Mouse (Mus musculus) CD4-positive, CD25-positive, alpha-beta regulatory T cell, adult 2 months (primary cell): ENCODE results near the gene Wfdc11.
"Not testable (repeated sequence)": the region's sequence is repeated elsewhere in the genome, so short reads cannot be mapped to it uniquely, and the experiment has no call there.

Experiments
- DNase-seq: peaks from one replicate; pipeline ENCODE4 v3.0.0-alpha.2; 2012; ENCODE audit warnings: low read depth, low spot score

Wfdc11 gene

DNA sequence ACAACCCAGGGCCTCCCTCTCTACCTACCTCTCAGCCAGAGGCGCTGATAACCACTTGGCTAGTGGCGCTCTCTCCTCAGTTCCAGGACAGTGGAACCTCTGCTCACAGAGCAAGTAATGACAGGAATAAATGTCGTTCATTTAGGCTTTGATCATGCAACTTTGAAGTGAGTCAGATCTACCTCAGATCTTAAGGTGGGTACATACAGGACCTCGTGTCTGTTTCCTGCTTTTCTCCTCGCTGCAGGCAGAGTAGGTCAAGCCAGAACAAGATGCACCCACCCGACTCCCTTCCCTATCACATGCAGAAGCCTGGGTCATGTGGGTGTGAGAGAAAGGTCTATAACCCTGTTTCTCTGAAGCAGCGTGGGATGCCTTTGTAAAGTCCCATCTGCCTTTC lies at the start of gene Wfdc11:
Wfdc11 (minus strand) TSS at position 101 of the 400 bp plus-strand sequence.
- no peak for DNase-seq

DNA sequence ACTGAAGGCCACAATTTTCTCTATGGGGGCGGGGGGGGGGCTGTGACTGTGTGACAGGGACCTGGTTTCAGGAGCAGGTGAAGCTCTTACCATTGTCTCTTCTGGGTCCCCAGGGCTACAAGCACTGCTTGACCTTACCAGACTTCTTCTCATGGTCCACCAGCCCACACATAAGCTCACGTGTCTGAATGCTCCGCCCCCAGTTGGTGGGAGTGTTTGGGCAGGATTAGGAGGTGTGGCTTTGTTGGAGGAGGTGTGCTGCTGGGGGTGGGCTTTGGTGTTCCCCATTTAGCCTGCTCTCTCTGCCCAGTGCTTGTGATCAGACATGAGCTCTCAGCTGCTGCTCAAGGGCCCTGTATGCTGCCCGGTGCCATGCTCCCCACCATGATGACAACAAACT lies 49.4 kb upstream of the Wfdc11 start:
- DNase-seq = no peak

DNA sequence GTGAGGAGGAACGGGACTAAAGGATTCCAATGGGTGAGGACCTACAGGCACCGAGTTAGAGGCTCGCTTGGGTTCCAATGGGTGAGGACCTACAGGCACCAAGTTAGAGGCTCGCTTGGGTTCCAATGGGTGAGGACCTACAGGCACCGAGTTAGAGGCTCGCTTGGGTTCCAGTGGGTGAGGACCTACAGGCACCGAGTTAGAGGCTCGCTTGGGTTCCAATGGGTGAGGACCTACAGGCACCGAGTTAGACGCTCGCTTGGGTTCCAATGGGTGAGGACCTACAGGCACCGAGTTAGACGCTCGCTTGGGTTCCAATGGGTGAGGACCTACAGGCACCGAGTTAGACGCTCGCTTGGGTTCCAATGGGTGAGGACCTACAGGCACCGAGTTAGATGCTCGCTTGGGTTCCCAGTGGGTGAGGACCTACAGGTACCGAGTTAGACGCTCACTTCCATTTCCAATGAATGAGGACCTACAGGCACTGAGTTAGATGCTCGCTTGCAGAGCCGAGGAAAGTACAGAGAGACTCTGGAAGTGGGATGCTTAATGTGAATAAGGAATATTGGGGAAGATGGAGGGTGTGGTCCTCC lies 42.4 kb upstream of the Wfdc11 start:
- DNase-seq = not testable (repeated sequence)

DNA sequence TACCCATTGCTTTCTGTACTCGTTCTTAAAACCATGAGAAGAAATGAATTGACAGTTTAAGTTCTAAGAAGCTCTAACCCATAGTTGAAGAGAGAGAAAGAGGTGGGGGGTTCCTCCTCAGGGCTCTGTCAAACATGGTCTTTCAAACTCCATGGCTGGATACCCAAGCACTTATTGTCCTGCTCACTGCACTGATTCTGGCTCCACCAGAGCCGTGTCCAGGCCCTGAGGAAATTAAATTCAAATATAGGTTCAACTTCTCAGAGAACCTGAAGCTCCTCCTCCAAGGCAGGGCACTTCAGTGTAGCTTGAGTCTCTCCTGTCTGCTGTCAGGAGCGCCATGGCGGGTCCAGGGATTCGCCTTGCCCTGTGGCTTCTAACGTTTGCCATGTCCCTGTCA lies 41.1 kb upstream of the Wfdc11 start, which contains the start of gene Spint5:
Spint5 (plus strand) TSS at position 301 of the 400 bp plus-strand sequence.
- no peak for DNase-seq

DNA sequence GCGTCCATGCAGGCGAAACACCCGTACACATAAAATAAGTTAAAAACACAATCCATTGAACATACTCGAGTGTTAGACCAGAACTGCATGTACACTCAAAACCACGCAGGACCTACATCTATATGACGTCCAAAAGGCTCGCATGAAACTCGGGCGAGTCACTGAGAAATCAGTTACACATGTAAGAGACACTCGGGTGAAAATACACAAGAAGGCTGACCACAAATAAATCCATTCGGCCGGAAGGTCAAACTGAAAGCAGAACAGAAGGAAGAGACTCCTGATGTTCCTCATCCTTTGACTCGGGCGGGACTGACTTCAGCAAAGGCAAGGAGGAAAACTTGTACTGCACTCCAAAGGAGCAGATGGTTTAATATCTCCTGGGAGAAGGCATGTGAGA lies 32.1 kb upstream of the Wfdc11 start:
- DNase-seq = no peak

DNA sequence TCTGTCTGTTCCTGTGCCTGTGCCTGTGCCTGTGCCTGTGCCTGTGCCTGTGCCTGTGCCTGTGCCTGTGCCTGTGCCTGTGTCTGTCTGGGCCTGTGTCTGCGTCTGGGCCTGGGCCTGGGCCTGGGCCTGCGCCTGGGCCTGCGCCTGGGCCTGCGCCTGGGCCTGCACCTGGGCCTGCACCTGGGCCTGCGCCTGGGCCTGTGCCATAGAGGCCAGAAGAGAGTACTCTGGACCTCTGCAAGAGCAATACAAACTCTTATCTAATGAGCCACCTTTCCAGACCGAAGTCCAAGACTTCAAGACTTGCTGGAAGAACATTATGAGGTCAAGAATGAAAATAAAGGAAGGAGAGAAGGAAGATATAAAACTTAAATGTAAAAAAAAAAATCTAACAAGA lies 31.4 kb upstream of the Wfdc11 start:
- DNase-seq = no peak

DNA sequence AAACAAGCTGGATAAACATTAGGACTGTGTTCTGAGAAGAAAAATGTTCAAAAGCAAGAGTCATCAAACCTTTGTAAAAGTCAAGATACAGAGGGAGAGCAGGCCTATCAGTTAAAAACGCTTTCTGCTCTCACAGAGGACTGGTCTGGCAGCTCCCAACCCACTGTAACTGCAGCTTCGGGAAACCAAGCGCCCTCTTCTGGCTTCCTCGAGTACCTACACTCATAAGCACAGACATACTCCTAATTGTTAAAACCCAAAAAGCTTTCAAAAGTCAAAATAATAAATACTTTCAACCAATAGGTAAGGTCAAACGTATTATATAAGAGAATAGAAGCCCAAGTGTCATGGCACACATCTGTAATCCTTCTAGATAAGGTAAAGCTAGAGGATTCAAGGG lies 30.3 kb upstream of the Wfdc11 start:
- DNase-seq = no peak

DNA sequence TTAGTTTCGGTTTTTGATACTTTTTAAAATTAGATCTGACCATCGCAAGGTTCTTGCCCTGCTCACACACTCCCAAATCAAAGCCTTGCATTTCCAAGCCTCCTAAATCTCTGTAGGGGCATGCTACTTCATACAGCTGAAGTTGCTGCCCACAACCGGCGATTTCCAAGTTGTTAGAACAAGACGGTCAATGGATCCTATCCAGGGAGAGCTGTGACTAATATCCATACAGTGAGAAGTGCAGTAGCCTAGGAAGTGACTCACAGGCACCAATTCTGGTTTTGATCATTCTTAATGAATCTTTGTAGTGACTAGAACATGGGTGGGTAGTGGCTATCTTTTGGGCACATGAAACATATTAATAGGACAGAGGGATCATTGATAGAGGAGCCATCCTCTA lies 27.9 kb upstream of the Wfdc11 start:
- DNase-seq = no peak

DNA sequence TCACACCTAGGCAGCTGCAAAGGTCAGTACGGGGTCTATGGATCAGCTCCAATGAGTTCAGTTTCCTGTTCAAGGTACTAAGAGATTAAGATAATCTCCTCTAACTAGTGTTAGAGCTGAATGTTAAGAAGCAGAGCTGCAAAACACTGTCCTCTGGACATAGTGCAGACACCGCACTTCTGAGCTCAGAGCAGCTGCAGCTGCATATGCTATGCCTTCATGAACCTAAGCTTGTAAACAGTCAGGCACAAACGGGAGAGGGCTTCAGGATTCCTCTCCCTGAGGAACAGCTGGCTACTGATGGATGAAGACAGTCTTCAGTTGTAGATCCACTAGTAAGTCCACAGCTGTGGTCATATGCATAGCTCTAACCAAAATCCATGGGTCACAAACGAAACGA lies 27.1 kb upstream of the Wfdc11 start:
- no peak for DNase-seq

DNA sequence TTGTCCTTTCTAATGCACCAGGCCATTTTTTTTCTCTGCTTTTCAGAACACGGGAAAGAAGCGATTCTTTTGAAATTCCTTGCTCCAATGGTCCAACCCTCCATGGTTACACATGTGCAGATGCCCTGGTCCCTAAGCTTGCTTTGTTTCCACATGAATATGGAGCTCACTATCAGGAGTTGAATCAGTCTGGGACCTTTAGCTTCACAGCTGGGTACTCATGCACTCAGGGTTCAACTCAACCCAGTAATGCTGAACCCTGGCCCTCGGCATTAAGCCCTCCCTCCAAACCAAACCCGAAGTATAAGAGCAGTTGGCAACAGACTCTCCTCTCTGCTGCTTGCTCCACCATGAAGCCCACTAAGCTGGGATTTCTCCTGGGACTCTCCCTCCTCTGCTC lies 24.3 kb upstream of the Wfdc11 start, which contains the start of gene Spint4:
Spint4 (plus strand) TSS at position 301 of the 400 bp plus-strand sequence.
- DNase-seq = no peak

DNA sequence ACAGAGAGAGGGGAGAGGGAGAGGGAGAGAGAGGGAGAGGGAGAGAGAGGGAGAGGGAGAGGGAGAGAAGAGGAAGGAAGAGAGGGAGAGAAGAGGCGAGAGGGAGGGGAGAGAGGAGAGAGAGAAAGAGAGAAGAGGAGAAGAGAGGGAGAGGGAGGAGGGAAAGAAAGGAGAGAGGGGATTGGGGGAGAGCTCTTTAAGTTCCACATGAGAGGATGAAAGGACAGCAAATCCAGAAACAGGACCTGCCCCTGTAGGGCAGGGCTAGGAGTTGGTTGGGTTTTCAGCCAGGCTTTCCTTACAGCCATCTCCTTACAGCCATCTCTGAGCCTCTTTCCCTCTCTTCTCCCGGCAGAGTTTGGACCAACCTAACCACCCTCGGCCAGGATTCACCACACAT lies 10.9 kb upstream of the Wfdc11 start, which contains the start of gene Wfdc13:
Wfdc13 (plus strand) TSS at position 301 of the 400 bp plus-strand sequence.
- DNase-seq = no peak

DNA sequence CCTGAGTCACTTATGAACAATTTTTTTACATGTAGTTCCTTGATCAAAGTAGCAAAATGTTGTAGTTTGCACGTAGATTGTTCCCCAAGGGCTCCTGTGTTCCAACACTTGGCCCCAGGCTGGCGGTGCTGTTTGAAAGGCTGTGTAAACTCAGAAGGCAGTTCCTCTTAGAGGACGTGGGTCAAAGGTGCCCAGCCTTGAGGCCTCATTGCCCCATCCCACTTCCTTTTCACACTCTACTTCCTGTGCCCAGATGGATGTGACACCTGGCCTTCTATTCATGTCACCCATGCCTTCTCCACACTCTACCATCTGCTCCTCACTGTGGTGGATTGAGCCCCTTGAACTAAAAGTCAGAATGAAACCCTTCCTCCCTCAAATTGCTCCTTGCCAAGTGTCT lies 6.0 kb upstream of the Wfdc11 start:
- no peak for DNase-seq

DNA sequence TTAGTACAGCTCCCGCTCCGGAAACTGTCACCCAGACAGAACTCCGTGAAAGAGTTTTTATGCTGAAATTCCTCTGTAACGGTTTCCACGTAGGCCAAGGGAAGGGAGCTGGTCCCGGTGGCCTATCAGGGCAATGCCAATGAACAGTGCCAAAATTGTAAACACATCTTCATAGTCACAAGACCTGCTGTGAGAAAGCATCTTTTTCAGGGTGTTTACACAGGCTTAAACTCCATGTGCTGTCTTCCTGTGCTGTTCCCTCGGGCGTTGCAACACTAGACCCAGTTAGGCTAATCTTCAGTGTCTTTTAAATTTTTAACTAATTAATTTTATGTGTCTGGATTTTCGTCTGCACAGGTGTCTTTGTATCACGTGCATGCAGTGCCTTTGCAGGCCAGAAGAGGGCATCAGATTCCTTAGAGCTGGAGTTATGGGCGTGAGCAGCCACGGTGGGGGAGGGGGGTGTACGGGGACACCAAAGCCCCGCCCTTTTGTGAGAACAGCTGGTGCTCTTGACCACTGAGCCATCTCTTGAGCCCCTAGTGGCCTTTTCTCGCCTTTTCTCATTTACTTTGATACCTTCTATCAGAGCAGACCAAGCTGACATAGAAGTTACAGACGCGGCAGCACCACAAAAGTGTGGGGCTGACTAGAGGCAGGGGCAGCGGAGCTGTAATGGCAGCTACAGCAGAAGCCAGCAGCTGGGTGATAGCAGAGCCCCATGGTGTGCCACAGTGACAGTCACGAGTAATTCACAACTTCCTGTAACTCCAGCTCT lies 5.2 kb upstream of the Wfdc11 start:
- DNase-seq = peak; percentile 77

DNA sequence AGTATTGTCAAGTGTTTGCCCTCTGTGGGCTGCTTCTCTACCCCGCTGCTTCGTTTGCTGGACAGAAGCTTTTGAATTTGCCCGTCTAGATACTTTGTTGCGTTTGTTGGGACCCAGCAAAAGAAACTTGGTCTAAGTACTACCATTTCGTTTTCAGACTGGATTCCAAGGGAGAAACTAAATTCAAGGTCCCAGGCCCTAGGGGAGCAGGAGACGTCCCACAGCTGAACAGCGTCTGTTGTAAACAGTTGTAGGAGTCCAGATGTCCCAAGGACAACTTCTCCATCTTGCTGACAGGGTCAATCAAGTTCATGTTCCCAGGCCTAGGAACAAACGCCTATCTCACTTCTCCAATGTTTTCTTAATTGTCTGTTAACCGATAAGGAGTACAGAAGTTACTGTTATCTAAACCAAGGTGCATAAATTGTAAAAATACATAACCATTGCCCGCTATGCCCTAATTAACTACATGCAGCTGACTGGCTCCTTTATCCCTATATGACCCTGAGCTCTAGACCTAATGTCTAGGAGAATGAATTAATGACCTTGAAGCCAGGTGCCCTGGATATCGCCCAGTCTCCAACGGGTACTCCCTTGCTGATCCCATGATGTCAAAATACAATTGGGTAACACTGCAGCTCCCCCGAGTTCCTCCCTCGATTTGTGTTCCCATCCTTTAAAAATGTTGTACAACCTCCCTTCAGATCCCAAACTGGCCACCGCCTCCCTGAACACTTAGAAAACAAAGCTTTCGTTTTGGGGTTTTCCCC lies 3.2 kb upstream of the Wfdc11 start:
- DNase-seq = no peak

DNA sequence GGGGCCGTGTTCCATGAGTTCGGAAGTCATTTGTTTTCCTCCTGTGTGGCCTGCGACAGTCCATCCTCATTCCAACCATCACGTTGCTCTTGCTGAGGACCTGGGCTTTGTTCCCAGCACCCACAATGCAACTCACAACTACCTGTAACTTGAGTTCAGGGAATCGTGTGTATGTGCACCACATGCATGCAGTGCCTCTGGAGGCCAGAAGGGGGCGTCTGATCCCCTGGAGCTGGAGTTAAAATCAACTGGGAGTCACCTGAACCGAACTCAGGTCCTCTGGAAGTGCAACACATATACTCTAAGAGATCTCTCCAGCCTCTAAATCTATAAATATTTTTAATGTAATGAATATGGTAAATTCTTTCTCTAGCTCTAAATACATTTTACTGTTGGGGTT lies 2.2 kb upstream of the Wfdc11 start:
- DNase-seq = no peak

DNA sequence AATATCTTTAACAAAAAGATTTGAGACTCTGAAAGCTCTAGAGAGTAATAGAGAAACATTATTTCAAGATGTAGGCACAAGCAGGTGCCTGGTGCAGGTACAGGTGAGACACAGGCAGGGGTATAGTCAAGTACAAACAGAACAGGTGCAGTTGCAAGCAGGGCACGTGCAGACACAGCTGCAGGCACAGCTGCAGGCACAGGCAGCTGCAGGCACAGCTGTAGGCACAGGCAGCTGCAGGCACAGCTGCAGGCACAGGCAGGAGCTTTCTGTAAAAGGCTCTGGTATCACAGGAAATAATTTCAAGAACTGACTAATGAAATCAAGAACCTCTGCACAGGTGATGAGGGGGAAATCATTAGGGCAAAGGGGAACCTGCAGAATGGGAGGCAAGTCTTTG lies 2.9 kb downstream of the Wfdc11 start:
- no peak for DNase-seq

DNA sequence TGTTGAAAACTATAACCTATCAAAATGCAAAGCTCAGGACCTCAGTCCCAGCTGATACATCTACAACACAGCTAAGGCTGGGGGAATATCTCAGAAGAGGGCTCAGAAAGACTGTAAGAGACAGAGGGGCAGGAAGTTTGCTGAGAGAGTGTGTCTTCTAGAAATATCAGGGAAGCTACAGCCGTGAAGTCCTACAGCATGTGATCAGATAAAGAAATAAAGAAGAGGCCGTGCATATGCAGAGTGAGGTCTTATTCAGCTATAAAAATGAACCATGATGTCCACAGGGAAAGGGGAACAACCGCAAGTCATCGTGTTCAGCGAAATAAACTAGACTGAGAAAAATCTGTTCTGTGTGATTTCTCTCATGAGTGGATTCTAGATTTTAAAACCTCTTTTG lies 3.6 kb downstream of the Wfdc11 start:
- no peak for DNase-seq

DNA sequence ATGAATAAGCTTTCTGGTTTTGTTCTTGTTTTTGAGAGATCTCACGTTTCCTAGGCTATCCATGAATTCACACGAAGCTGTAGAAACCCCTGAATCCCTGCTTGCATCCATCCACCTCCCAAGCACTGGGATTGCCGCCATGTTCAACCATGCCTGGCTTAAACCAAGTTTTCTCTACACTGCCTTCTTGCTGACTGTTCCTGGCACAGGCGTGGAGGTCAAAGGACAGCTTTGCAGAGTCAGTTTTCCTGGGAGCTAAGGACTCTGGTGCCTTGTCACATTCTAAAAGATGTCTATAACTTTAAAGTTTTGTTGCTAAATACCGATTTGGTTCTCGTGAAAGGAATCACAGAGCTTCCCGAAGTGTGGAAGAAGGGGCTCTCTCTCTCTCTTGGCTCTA lies 9.0 kb downstream of the Wfdc11 start:
- no peak for DNase-seq

DNA sequence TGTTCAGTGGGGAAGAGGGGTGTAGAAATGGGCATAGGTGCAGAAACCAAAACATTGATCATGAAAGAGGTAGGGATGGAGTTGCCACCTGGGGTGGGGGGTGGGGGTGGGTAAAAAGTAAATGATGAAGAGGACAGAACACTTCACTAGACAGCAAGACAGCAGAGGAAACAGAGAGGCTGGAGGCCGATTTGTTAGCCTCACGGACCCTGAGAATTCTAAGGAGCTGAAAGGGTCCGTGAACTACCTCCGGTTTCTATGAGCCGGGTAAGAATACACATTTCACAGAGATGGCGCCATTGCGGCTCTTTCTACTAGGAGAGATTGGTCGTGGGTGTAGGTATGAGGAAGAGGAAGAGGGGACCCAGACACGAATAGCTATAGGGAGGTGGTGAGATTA lies 17.4 kb downstream of the Wfdc11 start, which contains the start of gene Wfdc9:
Wfdc9 (minus strand) TSS at position 101 of the 400 bp plus-strand sequence.
- no peak for DNase-seq

DNA sequence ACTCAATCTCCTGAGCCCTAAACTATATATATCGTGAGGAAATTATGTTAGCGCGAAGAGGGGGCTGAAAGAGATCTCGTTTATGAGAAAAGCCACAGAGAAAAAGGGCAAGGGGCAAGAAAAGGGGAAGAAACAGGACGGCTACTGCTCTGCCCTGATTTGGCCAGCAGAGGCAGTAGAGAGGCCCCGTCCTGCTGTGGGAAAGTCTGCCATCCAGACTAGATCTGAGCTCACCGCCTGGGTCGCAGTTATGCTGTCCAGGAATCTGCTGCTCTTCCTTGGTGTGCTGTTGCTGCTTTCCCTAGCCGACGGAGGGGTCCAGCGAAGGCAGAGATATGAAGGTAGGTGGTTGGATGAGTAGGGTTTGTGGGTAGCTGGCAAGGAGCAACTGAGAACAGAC lies 18.0 kb downstream of the Wfdc11 start, which contains the start of gene Wfdc10:
Wfdc10 (plus strand) TSS at position 189 of the 400 bp plus-strand sequence.
- DNase-seq = peak; percentile 45

DNA sequence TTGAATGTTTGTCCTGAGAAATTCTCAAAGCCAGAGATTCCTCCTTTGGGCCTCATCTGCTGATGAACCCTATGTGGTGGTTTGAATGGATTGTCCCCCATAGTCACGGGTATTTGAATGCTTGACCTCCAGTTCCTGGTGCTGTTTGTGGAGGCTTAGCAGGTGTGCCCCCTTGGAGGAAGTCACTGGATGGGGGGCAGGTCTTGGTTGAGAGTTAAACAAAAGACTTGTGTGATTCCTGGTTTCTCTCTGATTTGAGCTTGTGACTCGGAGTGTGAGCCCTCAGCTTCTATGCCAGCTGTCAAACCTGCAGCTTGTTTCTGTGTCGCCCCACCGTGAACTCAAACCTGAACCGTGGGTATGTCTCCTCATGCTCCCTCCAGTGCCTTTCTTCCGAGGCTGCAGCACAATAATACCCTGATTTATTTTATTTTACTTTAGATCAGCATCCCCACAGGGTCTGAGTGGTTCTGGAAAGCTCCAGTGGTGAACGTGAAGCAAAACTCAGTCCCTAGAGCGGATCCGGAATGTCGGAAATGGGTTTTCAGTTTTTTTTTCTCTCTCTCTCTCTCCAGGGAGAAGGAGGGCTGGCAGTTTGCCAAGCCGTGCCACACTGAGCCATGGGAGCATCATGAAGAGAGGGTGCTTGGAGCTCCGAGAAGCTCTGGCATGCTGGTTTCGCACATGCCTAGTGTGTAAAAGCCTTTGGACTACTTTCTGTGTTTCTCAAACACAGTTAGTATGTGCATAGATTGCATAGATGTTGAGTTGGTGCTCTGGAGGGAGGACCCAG lies 31.8 kb downstream of the Wfdc11 start:
- DNase-seq = no peak
